Mouse (Mus musculus) megakaryocyte, embryonic 14.5 days (primary cell): ENCODE measurements at regions not wholly inside any gene's neighbourhood (a gene's known extent, or its start where the extent isn't known, plus 50 kb on each side); places are given as distances from the start of the nearest gene placed in this dataset.

Experiments
- H3K27me3 ChIP-seq: replicated peaks from 2 replicates; pipeline ENCODE3; 2012; ENCODE audit warnings: inconsistent platforms
- H3K36me3 ChIP-seq: replicated peaks from 2 replicates; pipeline ENCODE3; 2012; ENCODE audit warnings: low read length, inconsistent platforms, mixed read lengths
- H3K4me1 ChIP-seq: 2 replicates; pipeline ENCODE4 v1.6.1; 2012; ENCODE audit warnings: inconsistent platforms
- H3K4me3 ChIP-seq: replicated peaks from 2 replicates; pipeline ENCODE3; 2012; ENCODE audit warnings: moderate library complexity, mild to moderate bottlenecking, inconsistent platforms
- H3K9me3 ChIP-seq: 2 replicates; pipeline ENCODE4 v1.6.1; 2012; ENCODE audit warnings: inconsistent platforms
- FLI1 ChIP-seq: IDR thresholded peaks from 2 replicates; pipeline ENCODE4 v1.6.1; 2012; ENCODE audit warnings: low read length, inconsistent platforms, mixed read lengths
- GATA1 ChIP-seq: IDR thresholded peaks from 3 replicates; pipeline ENCODE4 v1.6.1; 2012; ENCODE audit warnings: mixed read lengths, low read length, inconsistent platforms, borderline replicate concordance

GRCm38 (mm10) chr17:10012161-10012560 lies 307.5 kb downstream of the Qk start:
- Histone ChIP-seq H3K9me3 (peaks cover 14% of the 10 kb centered on the region; the same call in 1 of the 2 replicates), H3K4me1 (peaks cover 4% of the 10 kb centered on the region; the same call in 1 of the 2 replicates), H3K36me3 (no peaks in the 10 kb centered on the region), H3K27me3 (peaks cover 2% of the 10 kb centered on the region), H3K4me3 (no peak overlapping the region)
- no peak for TF ChIP-seq GATA1

- Histone ChIP-seq H3K9me3 (peaks cover 14% of the 10 kb centered on the region; the same call in 1 of the 2 replicates), H3K4me1 (peaks cover 4% of the 10 kb centered on the region; the same call in 1 of the 2 replicates), H3K27me3 (peaks cover 2% of the 10 kb centered on the region), H3K36me3 (no peaks in the 10 kb centered on the region), H3K4me3 (no peak overlapping the region)
- TF ChIP-seq GATA1 (no peak), FLI1 (no peak)
Measured at GRCm38 (mm10) chr17:10011728-10012127, 307.9 kb downstream of the Qk start.

DNA sequence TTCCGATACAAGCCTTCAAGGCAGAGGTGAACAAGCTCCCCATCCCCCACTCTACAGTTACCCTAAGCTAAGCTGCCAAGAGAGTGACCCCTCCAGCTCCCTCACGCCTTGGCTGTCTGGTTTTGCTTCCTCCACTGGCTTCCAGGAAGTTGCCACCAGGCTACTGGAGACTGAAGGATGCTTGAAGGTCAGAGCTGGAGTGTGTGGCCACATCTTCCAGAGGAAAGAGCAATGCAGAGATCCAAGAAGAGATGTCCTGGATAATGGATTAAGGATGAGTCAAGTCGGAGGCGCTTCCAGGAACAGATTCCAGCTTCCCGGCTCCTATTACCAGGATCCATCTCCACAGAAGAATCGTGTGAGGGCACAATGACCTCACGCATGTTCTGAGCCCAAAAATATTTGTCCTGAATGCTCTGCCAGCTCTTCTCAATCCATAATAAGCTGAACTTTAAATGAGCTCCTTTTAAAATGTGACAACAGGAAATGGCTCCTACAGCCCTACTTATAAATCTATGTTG lies 318.5 kb downstream of the Qk start:
- no peak for TF ChIP-seq GATA1
- no peak for TF ChIP-seq FLI1

DNA sequence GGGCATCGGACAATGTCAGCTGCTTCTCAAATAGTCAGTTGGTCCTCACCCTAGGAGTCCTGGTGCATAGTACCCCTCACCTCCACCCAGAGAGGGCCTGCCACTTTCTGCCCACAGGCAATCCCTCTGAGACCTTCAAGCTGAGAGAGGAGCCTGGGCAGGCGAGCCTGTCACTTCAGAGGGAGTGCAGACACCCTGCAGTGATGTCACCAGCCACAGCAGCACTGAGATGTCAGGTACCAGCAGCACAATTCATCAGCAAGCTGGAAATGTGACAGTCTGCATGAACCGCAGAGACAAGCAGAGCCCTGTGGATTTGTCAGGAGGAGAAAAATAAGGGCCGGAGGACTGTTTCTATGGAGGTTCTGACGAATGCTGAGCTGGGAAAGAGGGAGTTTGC lies 324.3 kb downstream of the Qk start:
- Histone ChIP-seq H3K27me3 (no peaks in the 10 kb centered on the region), H3K36me3 (no peaks in the 10 kb centered on the region), H3K4me1 (peaks cover 3% of the 10 kb centered on the region; the same call in 1 of the 2 replicates), H3K4me3 (no peak overlapping the region), H3K9me3 (no peaks in the 10 kb centered on the region)
- TF ChIP-seq FLI1 = no peak

More for the DNA sequence above, 318.5 kb downstream of the Qk start:
- H3K4me1 ChIP-seq = no peaks in the 10 kb centered on the region; the same call in 1 of the 2 replicates
- no peaks in the 10 kb centered on the region for H3K27me3 ChIP-seq
- H3K4me3 ChIP-seq = no peak overlapping the region
- H3K36me3 ChIP-seq = no peaks in the 10 kb centered on the region
- no peaks in the 10 kb centered on the region for H3K9me3 ChIP-seq

- TF ChIP-seq GATA1 = no peak
- no peak for TF ChIP-seq FLI1
- Histone ChIP-seq H3K27me3 (no peaks in the 10 kb centered on the region), H3K4me1 (peaks cover 3% of the 10 kb centered on the region; the same call in 1 of the 2 replicates), H3K36me3 (no peaks in the 10 kb centered on the region), H3K9me3 (peaks cover 32% of the 10 kb centered on the region), H3K4me3 (no peak overlapping the region)
Measured at GRCm38 (mm10) chr17:9990744-9991143, 321.2 kb upstream of the Pabpc6 start.

GRCm38 (mm10) chr17:9981273-9981672 lies 311.8 kb upstream of the Pabpc6 start:
- Histone ChIP-seq H3K36me3 (no peaks in the 10 kb centered on the region), H3K9me3 (peaks cover 38% of the 10 kb centered on the region), H3K27me3 (no peaks in the 10 kb centered on the region), H3K4me1 (no peaks in the 10 kb centered on the region), H3K4me3 (no peak overlapping the region)
- no peak for TF ChIP-seq GATA1
- no peak for TF ChIP-seq FLI1

- H3K36me3 ChIP-seq = no peaks in the 10 kb centered on the region
- TF ChIP-seq FLI1 = no peak
- no peak for TF ChIP-seq GATA1
- no peaks in the 10 kb centered on the region for H3K27me3 ChIP-seq
- no peak overlapping the region for H3K4me3 ChIP-seq
- H3K9me3 ChIP-seq = peaks cover 36% of the 10 kb centered on the region
- no peaks in the 10 kb centered on the region for H3K4me1 ChIP-seq
Measured at GRCm38 (mm10) chr17:9976866-9977421, 307.4 kb upstream of the Pabpc6 start.

- Histone ChIP-seq H3K36me3 (no peaks in the 10 kb centered on the region), H3K4me1 (no peaks in the 10 kb centered on the region), H3K9me3 (peaks cover 34% of the 10 kb centered on the region), H3K4me3 (no peak overlapping the region), H3K27me3 (no peaks in the 10 kb centered on the region)
- TF ChIP-seq FLI1 (no peak), GATA1 (no peak)
Measured at GRCm38 (mm10) chr17:9975995-9976394, 306.5 kb upstream of the Pabpc6 start.

- Histone ChIP-seq H3K36me3 (no peaks in the 10 kb centered on the region), H3K9me3 (peaks cover 33% of the 10 kb centered on the region), H3K4me3 (no peak overlapping the region), H3K27me3 (no peaks in the 10 kb centered on the region), H3K4me1 (no peaks in the 10 kb centered on the region)
- no peak for TF ChIP-seq GATA1
Measured at GRCm38 (mm10) chr17:9975153-9975552, 305.6 kb upstream of the Pabpc6 start.

DNA sequence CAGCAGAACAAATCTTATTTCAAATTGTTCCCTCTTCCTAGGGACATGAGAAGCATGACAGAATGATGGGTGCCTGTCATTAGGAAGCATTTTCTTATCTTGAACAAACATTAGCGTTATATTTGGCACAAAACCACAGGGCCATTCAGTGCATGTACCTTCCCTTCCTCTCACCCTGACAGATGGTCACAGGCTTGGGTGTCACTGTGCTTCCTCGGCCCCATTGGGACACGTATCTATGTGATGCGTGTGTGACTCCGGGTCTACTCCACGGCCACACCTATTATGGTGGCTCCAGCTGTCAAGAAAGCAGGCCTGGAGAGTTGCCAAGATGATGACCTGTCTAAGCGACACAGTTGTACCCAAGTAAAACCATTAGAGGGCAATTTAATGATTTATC lies 298.5 kb upstream of the Pabpc6 start:
- TF ChIP-seq GATA1 = no peak
- no peak for TF ChIP-seq FLI1
- no peaks in the 10 kb centered on the region for H3K27me3 ChIP-seq

More for the DNA sequence above, 298.5 kb upstream of the Pabpc6 start:
- Histone ChIP-seq H3K9me3 (peaks cover 26% of the 10 kb centered on the region), H3K36me3 (no peaks in the 10 kb centered on the region), H3K4me3 (peak overlapping the region; percentile 79), H3K4me1 (peaks cover 24% of the 10 kb centered on the region)
